Mouse (Mus musculus): ENCODE results near the gene Tas1r3. TPM values are rescaled to one million over a fixed set of nuclear protein-coding genes. Genes with fewer than 3 reads are reported as not detected.

Gene Tas1r3
- polyA plus RNA-seq, 1 experiment from 2014 or later = 0.83 TPM

GRCm38 (mm10) chr4:155817533-155817932 lies 45.6 kb downstream of the Tas1r3 start:
- H3K4me3 ChIP-seq (replicated peaks) = no peak overlapping the region
- H3K9ac ChIP-seq (replicated peaks) = no peak overlapping the region
- H3K27ac ChIP-seq = no peak overlapping the region
- no peaks in the 10 kb centered on the region for H3K27me3 ChIP-seq
- peaks cover 83% of the 10 kb centered on the region for H3K36me3 ChIP-seq
- H3K4me2 ChIP-seq (replicated peaks) = no peak overlapping the region
- no peaks in the 10 kb centered on the region for H3K9me3 ChIP-seq
- WGBS = 79% methylated on average over 4 of the region's 4 CpGs
- H3K4me1 ChIP-seq (replicated peaks) = peaks cover 18% of the 10 kb centered on the region
- ATAC-seq = no peak

- Histone ChIP-seq H3K36me3 (peaks cover 72% of the 10 kb centered on the region), H3K27me3 (no peaks in the 10 kb centered on the region), H3K9me3 (no peaks in the 10 kb centered on the region), H3K27ac (peak overlapping the region; percentile 88), H3K4me2 (replicated peaks) (peak overlapping the region; percentile 95), H3K4me3 (replicated peaks) (peak overlapping the region; percentile 100), H3K4me1 (replicated peaks) (peaks cover 25% of the 10 kb centered on the region), H3K9ac (replicated peaks) (peak overlapping the region; percentile 100)
- ATAC-seq = no peak
- WGBS = under 1% methylated on average over 49 of the region's 49 CpGs
Measured at GRCm38 (mm10) chr4:155812665-155813181, 50.4 kb downstream of the Tas1r3 start.

- Histone ChIP-seq H3K4me1 (replicated peaks) (peaks cover 25% of the 10 kb centered on the region), H3K9me3 (no peaks in the 10 kb centered on the region), H3K27me3 (no peaks in the 10 kb centered on the region), H3K27ac (peak within 1 kb of the TSS; percentile 88), H3K9ac (replicated peaks) (peak within 1 kb of the TSS; percentile 100), H3K4me3 (replicated peaks) (peak within 1 kb of the TSS; percentile 100), H3K36me3 (peaks cover 72% of the 10 kb centered on the region), H3K4me2 (replicated peaks) (peak within 1 kb of the TSS; percentile 95)
- WGBS = under 1% methylated on average over 53 of the region's 60 CpGs
- ATAC-seq = peak; percentile 100
Measured at GRCm38 (mm10) chr4:155811929-155812664, 51.1 kb downstream of the Tas1r3 start, which contains the start of gene Ccnl2. Gene Ccnl2 (plus strand): TSS chr4:155812489.

Small RNA genes within 50 kb of the gene (microRNA-seq; reads per million reads assigned to microRNA genes)
- gene Gm22991 = not detected

Other genes starting within 250 kb of the Tas1r3 start
- 65.1 and 66.8 TPM in 2 replicates for gene Cdk11b, start 238.5 kb downstream of the Tas1r3 start, polyA plus RNA-seq (2015; fragmentation: Nextera tagmentation; extraction: Ambion mirVana)
- not detected in 2 replicates for gene Gm10563, start 218.0 kb downstream of the Tas1r3 start, polyA plus RNA-seq (2015; fragmentation: Nextera tagmentation; extraction: Ambion mirVana)
- gene Mmp23, start 210.0 kb downstream of the Tas1r3 start, polyA plus RNA-seq (2015; fragmentation: Nextera tagmentation; extraction: Ambion mirVana) = 3.6 and 3.8 TPM in 2 replicates
- 32.6 and 41.9 TPM in 2 replicates for gene Mib2, start 194.2 kb downstream of the Tas1r3 start, polyA plus RNA-seq (2015; fragmentation: Nextera tagmentation; extraction: Ambion mirVana)
- gene Fndc10, start 169.0 kb downstream of the Tas1r3 start, polyA plus RNA-seq (2015; fragmentation: Nextera tagmentation; extraction: Ambion mirVana) = 5.0 and 6.4 TPM in 2 replicates
- 155 and 159 TPM in 2 replicates for gene Ssu72, start 158.6 kb downstream of the Tas1r3 start, polyA plus RNA-seq (2015; fragmentation: Nextera tagmentation; extraction: Ambion mirVana)
- gene Tmem240, start 128.6 kb downstream of the Tas1r3 start, polyA plus RNA-seq (2015; fragmentation: Nextera tagmentation; extraction: Ambion mirVana) = 8.6 and 10.1 TPM in 2 replicates
- gene Atad3a, start 102.3 kb downstream of the Tas1r3 start, polyA plus RNA-seq (2015; fragmentation: Nextera tagmentation; extraction: Ambion mirVana) = 82.1 and 84.8 TPM in 2 replicates
- 18.7 and 20.9 TPM in 2 replicates for gene Vwa1, start 88.7 kb downstream of the Tas1r3 start, polyA plus RNA-seq (2015; fragmentation: Nextera tagmentation; extraction: Ambion mirVana)
- gene Tmem88b, start 77.5 kb downstream of the Tas1r3 start, polyA plus RNA-seq (2015; fragmentation: Nextera tagmentation; extraction: Ambion mirVana) = 0.40 and 0.58 TPM in 2 replicates
- gene Ankrd65, start 72.9 kb downstream of the Tas1r3 start, polyA plus RNA-seq (2015; fragmentation: Nextera tagmentation; extraction: Ambion mirVana) = not detected in 2 replicates
- 259 and 262 TPM in 2 replicates for gene Mrpl20, start 60.5 kb downstream of the Tas1r3 start, polyA plus RNA-seq (2015; fragmentation: Nextera tagmentation; extraction: Ambion mirVana)
- 182 and 189 TPM in 2 replicates for gene Ccnl2, start 50.9 kb downstream of the Tas1r3 start, polyA plus RNA-seq (2015; fragmentation: Nextera tagmentation; extraction: Ambion mirVana)
- gene Aurkaip1, start 32.1 kb downstream of the Tas1r3 start, polyA plus RNA-seq (2015; fragmentation: Nextera tagmentation; extraction: Ambion mirVana) = 140 and 146 TPM in 2 replicates
- gene Mxra8, start 23.7 kb downstream of the Tas1r3 start, polyA plus RNA-seq (2015; fragmentation: Nextera tagmentation; extraction: Ambion mirVana) = 17.9 and 22.2 TPM in 2 replicates
- gene Dvl1, start 16.0 kb downstream of the Tas1r3 start, polyA plus RNA-seq (2015; fragmentation: Nextera tagmentation; extraction: Ambion mirVana) = 8.1 and 8.4 TPM in 2 replicates
- gene Cptp, start 6.1 kb upstream of the Tas1r3 start, polyA plus RNA-seq (2015; fragmentation: Nextera tagmentation; extraction: Ambion mirVana) = 22.1 and 24.5 TPM in 2 replicates
- gene Ints11, start 6.2 kb upstream of the Tas1r3 start, polyA plus RNA-seq (2015; fragmentation: Nextera tagmentation; extraction: Ambion mirVana) = 85.3 and 88.6 TPM in 2 replicates
- 52.5 and 52.6 TPM in 2 replicates for gene Pusl1, start 28.4 kb upstream of the Tas1r3 start, polyA plus RNA-seq (2015; fragmentation: Nextera tagmentation; extraction: Ambion mirVana)
- 66.0 and 73.5 TPM in 2 replicates for gene Acap3, start 28.5 kb upstream of the Tas1r3 start, polyA plus RNA-seq (2015; fragmentation: Nextera tagmentation; extraction: Ambion mirVana)
- 128 and 135 TPM in 2 replicates for gene Ube2j2, start 80.5 kb upstream of the Tas1r3 start, polyA plus RNA-seq (2015; fragmentation: Nextera tagmentation; extraction: Ambion mirVana)
- 8.2 and 11.0 TPM in 2 replicates for gene C1qtnf12, start 99.0 kb upstream of the Tas1r3 start, polyA plus RNA-seq (2015; fragmentation: Nextera tagmentation; extraction: Ambion mirVana)
- gene B3galt6, start 129.3 kb upstream of the Tas1r3 start, polyA plus RNA-seq (2015; fragmentation: Nextera tagmentation; extraction: Ambion mirVana) = 25.0 and 26.9 TPM in 2 replicates
- gene Sdf4, start 129.5 kb upstream of the Tas1r3 start, polyA plus RNA-seq (2015; fragmentation: Nextera tagmentation; extraction: Ambion mirVana) = 125 and 128 TPM in 2 replicates
- gene Tnfrsf4, start 150.5 kb upstream of the Tas1r3 start, polyA plus RNA-seq (2015; fragmentation: Nextera tagmentation; extraction: Ambion mirVana) = 0.57 TPM in 2 replicates
- 2.0 and 2.3 TPM in 2 replicates for gene Tnfrsf18, start 162.8 kb upstream of the Tas1r3 start, polyA plus RNA-seq (2015; fragmentation: Nextera tagmentation; extraction: Ambion mirVana)
- gene Ttll10, start 196.1 kb upstream of the Tas1r3 start, polyA plus RNA-seq (2015; fragmentation: Nextera tagmentation; extraction: Ambion mirVana) = not detected in 2 replicates
- gene 9430015G10Rik, start 246.6 kb upstream of the Tas1r3 start, polyA plus RNA-seq (2015; fragmentation: Nextera tagmentation; extraction: Ambion mirVana) = 36.6 and 40.6 TPM in 2 replicates

All from midbrain, embryonic 13.5 days (tissue).